Mouse (Mus musculus) embryonic facial prominence, embryonic 12.5 days (tissue): ENCODE data around the gene Hoxc11. TPM values are rescaled to one million over a fixed set of nuclear protein-coding genes. Genes with fewer than 3 reads are reported as not detected.
A peak's percentile ranks its signal among the peaks of the same experiment; 100 is the strongest.

Source experiments
- ATAC-seq: fragments of 200-750 bp; cut with Nextera tagmentation; 2 replicates; pipeline ENCODE4 v1.8.0; 2017; ENCODE audit not compliant: insufficient number of reproducible peaks, insufficient read depth, low FRiP score, low TSS enrichment
- H3K27ac ChIP-seq: fragments of 300-500 bp; sonication (generic); 2 replicates; pipeline ENCODE4 v1.5.1; 2016; ENCODE audit warnings: mild to moderate bottlenecking
- H3K27me3 ChIP-seq: fragments of 300-500 bp; sonication (generic); 2 replicates; pipeline ENCODE4 v1.6.1; 2016; ENCODE audit warnings: mild to moderate bottlenecking, moderate library complexity
- H3K36me3 ChIP-seq: fragments of 300-500 bp; sonication (generic); 2 replicates; pipeline ENCODE4 v1.6.1; 2016; ENCODE audit warnings: mild to moderate bottlenecking
- H3K4me1 ChIP-seq: fragments of 300-500 bp; sonication (generic); 2 replicates; pipeline ENCODE4 v1.6.1; 2016
- H3K4me2 ChIP-seq: fragments of 300-500 bp; sonication (generic); replicated peaks from 2 replicates; pipeline ENCODE4 v1.6.1; 2016; ENCODE audit warnings: mild to moderate bottlenecking, moderate library complexity
- H3K4me3 ChIP-seq: fragments of 300-500 bp; sonication (generic); 2 replicates; pipeline ENCODE4 v1.5.1; 2016; ENCODE audit warnings: mild to moderate bottlenecking
- H3K9ac ChIP-seq: fragments of 300-500 bp; sonication (generic); 2 replicates; pipeline ENCODE4 v1.6.1; 2016; ENCODE audit warnings: mild to moderate bottlenecking, moderate library complexity
- H3K9me3 ChIP-seq: fragments of 300-500 bp; sonication (generic); 2 replicates; pipeline ENCODE4 v1.6.1; 2016; ENCODE audit warnings: mild to moderate bottlenecking, moderate library complexity
- WGBS: fragments of 180-500 bp; shearing (Covaris S2); methylation state at CpG from one replicate; pipeline ENCODE4 v1.1.7; 2016; 5-methylcytosine and 5-hydroxymethylcytosine counted together
- polyA plus RNA-seq: library from polyadenylated mRNA; unstranded; fragments of >200 nt; fragmentation: Nextera tagmentation; extraction: Ambion mirVana; gene quantifications from 2 replicates; pipeline ENCODE4 v1.2.1, GENCODE M21; 2016

Hoxc11 gene
- polyA plus RNA-seq, 1 experiment from 2014 or later, result not detected

DNA sequence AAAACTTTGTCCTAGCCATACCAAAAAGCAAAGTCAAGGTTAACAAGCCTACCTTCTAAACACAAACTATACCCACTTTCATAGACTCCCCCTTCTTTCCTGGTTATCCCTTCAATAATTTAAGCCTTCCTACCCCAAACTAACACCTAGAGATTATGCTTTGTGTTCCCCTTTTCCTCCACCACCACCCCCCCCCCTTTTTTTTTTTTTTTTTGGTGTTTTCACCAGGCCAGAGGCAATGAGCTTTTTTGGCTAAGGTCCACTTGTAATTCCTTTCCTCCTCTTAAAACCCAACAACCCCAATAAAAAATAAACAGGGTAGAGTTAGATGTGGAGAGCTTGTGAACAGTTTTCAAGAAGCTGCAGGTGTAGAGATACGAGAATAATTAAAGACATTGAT, 15.1 kb downstream of the Hoxc11 start:
- ATAC-seq, result no peak
- no peaks in the 10 kb centered on the region for H3K36me3 ChIP-seq
- H3K27me3 ChIP-seq, result peaks cover 97% of the 10 kb centered on the region
- no peak overlapping the region for H3K9ac ChIP-seq
- H3K27ac ChIP-seq, result no peak overlapping the region
- no peak overlapping the region for H3K4me3 ChIP-seq
- 0 out of 2 replicates have a peak, but pooled peaks cover 4% of the 10 kb centered on the region for H3K4me1 ChIP-seq
- 37% methylated on average over 1 of the region's 1 CpGs for WGBS
- no peaks in the 10 kb centered on the region for H3K9me3 ChIP-seq
- H3K4me2 ChIP-seq, result no peak overlapping the region

- no peak for ATAC-seq
- Histone ChIP-seq H3K9ac (no peak overlapping the region), H3K27me3 (peaks cover 97% of the 10 kb centered on the region), H3K9me3 (no peaks in the 10 kb centered on the region), H3K36me3 (no peaks in the 10 kb centered on the region), H3K27ac (no peak overlapping the region), H3K4me1 (0 out of 2 replicates have a peak, but pooled peaks cover 4% of the 10 kb centered on the region), H3K4me3 (no peak overlapping the region), H3K4me2 (no peak overlapping the region)
- 1% methylated on average over 12 of the region's 12 CpGs for WGBS
These were observed 16.5 kb downstream of the Hoxc11 start for GRCm38 (mm10) chr15:102970740-102971139.

DNA sequence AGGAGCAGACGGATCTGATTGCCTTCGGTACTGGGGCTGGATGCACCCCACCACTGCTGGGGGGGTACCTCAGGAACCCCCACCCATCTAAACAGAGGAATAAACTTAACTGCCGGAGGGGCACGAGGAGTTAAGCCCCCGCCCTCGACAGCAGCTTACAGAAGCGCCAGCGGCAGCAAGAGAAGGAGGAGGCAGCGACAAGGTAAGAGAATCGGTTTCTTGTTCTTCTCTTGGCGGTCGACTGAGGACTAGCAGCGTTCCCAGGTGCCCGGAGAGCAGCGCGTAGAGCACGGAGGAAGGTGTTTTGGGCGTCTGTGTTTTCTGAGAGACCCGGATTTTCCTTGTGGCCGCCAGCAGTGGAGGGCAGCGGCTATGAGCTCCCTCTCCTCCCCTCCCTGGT, 18.0 kb downstream of the Hoxc11 start:
- H3K36me3 ChIP-seq, result no peaks in the 10 kb centered on the region
- H3K4me3 ChIP-seq, result no peak overlapping the region
- ATAC-seq, result no peak
- H3K9ac ChIP-seq, result no peak overlapping the region
- under 1% methylated on average over 21 of the region's 21 CpGs for WGBS
- H3K9me3 ChIP-seq, result no peaks in the 10 kb centered on the region
- peaks cover 97% of the 10 kb centered on the region for H3K27me3 ChIP-seq
- no peak overlapping the region for H3K4me2 ChIP-seq
- no peak overlapping the region for H3K27ac ChIP-seq
- no peaks in the 10 kb centered on the region for H3K4me1 ChIP-seq

GRCm38 (mm10) chr15:102972753-102973152, 18.5 kb downstream of the Hoxc11 start:
- H3K4me3 ChIP-seq, result no peak overlapping the region

GRCm38 (mm10) chr15:102975034-102975433, 20.8 kb downstream of the Hoxc11 start:
- Histone ChIP-seq H3K9ac (no peak overlapping the region), H3K27ac (no peak overlapping the region), H3K4me2 (no peak overlapping the region), H3K36me3 (no peaks in the 10 kb centered on the region), H3K9me3 (no peaks in the 10 kb centered on the region), H3K4me3 (no peak overlapping the region), H3K4me1 (no peaks in the 10 kb centered on the region), H3K27me3 (peaks cover 99% of the 10 kb centered on the region)
- no peak for ATAC-seq
- WGBS, result 5% methylated on average over 7 of the region's 7 CpGs

More at GRCm38 (mm10) chr15:102972753-102973152, 18.5 kb downstream of the Hoxc11 start:
- H3K27ac ChIP-seq, result no peak overlapping the region
- H3K4me1 ChIP-seq, result no peaks in the 10 kb centered on the region
- H3K27me3 ChIP-seq, result peaks cover 97% of the 10 kb centered on the region
- ATAC-seq, result no peak
- no peak overlapping the region for H3K9ac ChIP-seq
- H3K4me2 ChIP-seq, result no peak overlapping the region
- no peaks in the 10 kb centered on the region for H3K36me3 ChIP-seq
- 3% methylated on average over 6 of the region's 6 CpGs for WGBS
- no peaks in the 10 kb centered on the region for H3K9me3 ChIP-seq

- H3K36me3 ChIP-seq, result no peaks in the 10 kb centered on the region
- peaks cover 99% of the 10 kb centered on the region for H3K27me3 ChIP-seq
- no peaks in the 10 kb centered on the region for H3K9me3 ChIP-seq
- H3K9ac ChIP-seq, result no peak overlapping the region
- no peak overlapping the region for H3K4me3 ChIP-seq
- 1% methylated on average over 21 of the region's 21 CpGs for WGBS
- H3K4me1 ChIP-seq, result no peaks in the 10 kb centered on the region
- H3K27ac ChIP-seq, result no peak overlapping the region
- ATAC-seq, result no peak
- H3K4me2 ChIP-seq, result no peak overlapping the region
These were observed 21.5 kb downstream of the Hoxc11 start for GRCm38 (mm10) chr15:102975688-102976111.

DNA sequence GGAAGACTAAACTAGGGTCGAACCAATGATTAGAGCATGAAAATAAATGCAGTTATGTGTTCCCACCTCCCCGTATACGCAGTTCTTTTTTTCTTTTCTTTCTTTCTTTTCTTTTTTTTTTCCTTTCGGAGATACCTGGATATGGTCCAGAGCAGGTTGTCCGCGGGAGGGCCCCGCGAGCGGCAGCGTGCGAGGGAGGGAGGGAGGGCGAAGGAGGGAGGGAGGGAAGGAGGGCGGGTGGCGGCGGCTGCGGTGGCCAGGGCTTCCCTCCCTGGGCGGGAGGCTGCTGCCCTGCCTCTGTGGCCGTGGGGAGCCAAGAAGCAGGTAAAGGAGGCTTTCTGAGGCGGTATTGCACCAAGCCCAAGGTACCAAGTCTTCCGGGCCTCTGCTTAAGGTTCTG, 21.9 kb downstream of the Hoxc11 start, which contains the start of gene Hoxc9:
TSS of gene Hoxc9 (plus strand) at position 269 of the 400 bp plus-strand sequence.
- no peaks in the 10 kb centered on the region for H3K4me1 ChIP-seq
- no peaks in the 10 kb centered on the region for H3K36me3 ChIP-seq
- no peak within 1 kb of the TSS for H3K9ac ChIP-seq
- WGBS, result 0% methylated on average over 8 of the region's 20 CpGs
- H3K27ac ChIP-seq, result no peak within 1 kb of the TSS
- peaks cover 99% of the 10 kb centered on the region for H3K27me3 ChIP-seq
- no peak within 1 kb of the TSS for H3K4me2 ChIP-seq
- 0 out of 2 replicates have a peak within 1 kb of the TSS, but pooled peaks have one; percentile 6 for H3K4me3 ChIP-seq
- no peak for ATAC-seq
- H3K9me3 ChIP-seq, result no peaks in the 10 kb centered on the region

- 0 out of 2 replicates have a peak, but pooled peaks cover 1% of the 10 kb centered on the region for H3K4me1 ChIP-seq
- H3K27me3 ChIP-seq, result peaks cover 100% of the 10 kb centered on the region
- no peak overlapping the region for H3K27ac ChIP-seq
- H3K9ac ChIP-seq, result no peak overlapping the region
- WGBS, result 2% methylated on average over 37 of the region's 37 CpGs
- H3K36me3 ChIP-seq, result no peaks in the 10 kb centered on the region
- H3K4me2 ChIP-seq, result no peak overlapping the region
- no peak for ATAC-seq
- H3K4me3 ChIP-seq, result 0 out of 2 replicates have a peak overlapping the region, but pooled peaks have one; percentile 6
- no peaks in the 10 kb centered on the region for H3K9me3 ChIP-seq
These were observed 22.6 kb downstream of the Hoxc11 start for GRCm38 (mm10) chr15:102976631-102977422.

GRCm38 (mm10) chr15:102977423-102977974, 23.3 kb downstream of the Hoxc11 start:
- no peak overlapping the region for H3K4me3 ChIP-seq
- ATAC-seq, result no peak
- no peak overlapping the region for H3K27ac ChIP-seq
- 0 out of 2 replicates have a peak, but pooled peaks cover 3% of the 10 kb centered on the region for H3K4me1 ChIP-seq
- no peak overlapping the region for H3K9ac ChIP-seq
- H3K9me3 ChIP-seq, result no peaks in the 10 kb centered on the region
- no peak overlapping the region for H3K4me2 ChIP-seq
- H3K36me3 ChIP-seq, result no peaks in the 10 kb centered on the region
- WGBS, result 1% methylated on average over 16 of the region's 16 CpGs
- peaks cover 100% of the 10 kb centered on the region for H3K27me3 ChIP-seq

DNA sequence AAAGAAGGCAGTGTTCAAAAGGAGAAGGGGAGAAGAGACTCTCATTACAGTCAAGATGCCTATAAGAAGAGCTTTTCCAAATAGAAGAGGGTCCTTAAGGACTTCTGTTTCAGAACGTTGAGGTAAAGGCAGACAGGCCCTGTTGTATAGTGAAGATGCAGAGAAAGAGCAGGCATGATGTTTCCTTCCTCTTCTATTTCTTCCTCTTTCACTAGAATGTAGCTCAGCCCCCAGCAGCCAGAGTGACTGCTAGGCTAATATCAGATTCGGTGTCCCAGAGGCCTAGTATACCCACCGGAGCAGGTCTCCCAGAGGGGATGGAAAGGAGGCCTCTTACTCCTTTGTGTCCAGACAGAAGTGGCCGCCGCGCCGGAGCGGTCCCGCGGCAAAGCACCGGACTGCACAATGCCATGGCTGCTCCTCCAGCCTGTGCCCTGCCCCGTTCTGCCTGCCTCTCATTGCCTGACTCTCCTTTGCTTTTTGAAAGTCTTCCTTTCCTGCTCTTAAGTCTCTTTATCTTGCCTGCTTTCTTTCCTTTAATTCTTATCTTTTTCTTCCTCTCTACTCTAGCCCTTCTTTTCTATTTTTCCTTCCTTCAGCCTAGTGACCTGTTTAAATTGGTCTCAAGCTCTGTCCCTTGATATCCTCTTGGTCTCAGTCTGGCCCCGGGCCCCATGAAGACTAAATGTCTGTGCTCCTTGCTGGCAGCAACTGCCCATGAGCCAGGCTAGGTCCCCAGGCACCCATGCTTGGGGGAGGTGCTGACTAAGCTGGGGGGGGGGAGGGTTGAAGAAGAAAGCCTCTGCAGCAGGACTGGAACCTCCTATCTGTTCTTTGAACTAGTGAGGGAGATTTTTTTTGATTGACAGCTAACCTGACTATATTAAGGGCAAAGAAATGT, 24.6 kb downstream of the Hoxc11 start:
- ATAC-seq, result no peak
- no peaks in the 10 kb centered on the region for H3K9me3 ChIP-seq
- no peak overlapping the region for H3K4me2 ChIP-seq
- H3K9ac ChIP-seq, result no peak overlapping the region
- no peak overlapping the region for H3K4me3 ChIP-seq
- H3K4me1 ChIP-seq, result 0 out of 2 replicates have a peak, but pooled peaks cover 3% of the 10 kb centered on the region
- WGBS, result under 1% methylated on average over 13 of the region's 13 CpGs
- peaks cover 100% of the 10 kb centered on the region for H3K27me3 ChIP-seq
- H3K36me3 ChIP-seq, result no peaks in the 10 kb centered on the region
- H3K27ac ChIP-seq, result no peak overlapping the region

DNA sequence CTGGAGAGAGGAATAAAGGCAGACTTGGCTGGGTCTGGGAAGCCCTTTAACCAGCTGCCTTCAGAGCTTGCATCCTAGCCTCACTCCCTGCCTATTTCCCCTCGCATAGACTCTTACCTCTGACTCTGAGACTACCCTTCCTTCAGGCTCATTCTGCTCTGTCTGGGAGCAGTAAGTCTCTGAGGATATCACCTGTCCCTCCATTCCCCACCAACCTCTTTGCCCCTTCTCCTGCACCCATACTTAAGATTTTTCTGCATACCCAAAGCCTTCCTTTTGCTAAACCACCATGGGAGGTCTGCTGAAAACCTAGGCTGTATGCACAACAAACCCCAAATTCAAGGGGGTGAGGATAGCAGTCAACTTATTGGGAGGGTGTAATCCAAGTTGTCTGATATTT, 25.7 kb downstream of the Hoxc11 start:
- Histone ChIP-seq H3K4me3 (no peak overlapping the region), H3K9me3 (no peaks in the 10 kb centered on the region), H3K27ac (no peak overlapping the region), H3K9ac (no peak overlapping the region), H3K4me2 (no peak overlapping the region), H3K4me1 (0 out of 2 replicates have a peak, but pooled peaks cover 3% of the 10 kb centered on the region), H3K27me3 (peaks cover 100% of the 10 kb centered on the region), H3K36me3 (no peaks in the 10 kb centered on the region)
- WGBS, result 0% methylated on average over 1 of the region's 1 CpGs
- no peak for ATAC-seq
